Mouse (Mus musculus) B cell, adult 67 days (primary cell): ENCODE data around the gene Plxnb1. TPM values are rescaled to one million over a fixed set of nuclear protein-coding genes. Genes with fewer than 3 reads are reported as not detected.

ENCODE experiments used
- total RNA-seq, 2 experiments: library from RNA; stranded (reverse); gene quantifications; 4 replicates each; pipeline ENCODE4 v1.2.4; 2023

Plxnb1 gene
- total RNA-seq = 1 to 10 TPM in 1 of 2 experiments, under 1 TPM in 1; 0.27 to 1.5 TPM

GRCm38 (mm10) chr9:109095137-109095982 lies at the start of gene Plxnb1:
TSS of gene Plxnb1 (plus strand) at chr9:109095389.

GRCm38 (mm10) chr9:109059136-109059903 lies 35.9 kb upstream of the Plxnb1 start, which contains the start of gene Trex1:
TSS of gene Trex1 (minus strand) at chr9:109059734.

GRCm38 (mm10) chr9:109073661-109074573 lies 21.3 kb upstream of the Plxnb1 start, which contains the start of gene Atrip:
TSS of gene Atrip (minus strand) at chr9:109074124.

DNA sequence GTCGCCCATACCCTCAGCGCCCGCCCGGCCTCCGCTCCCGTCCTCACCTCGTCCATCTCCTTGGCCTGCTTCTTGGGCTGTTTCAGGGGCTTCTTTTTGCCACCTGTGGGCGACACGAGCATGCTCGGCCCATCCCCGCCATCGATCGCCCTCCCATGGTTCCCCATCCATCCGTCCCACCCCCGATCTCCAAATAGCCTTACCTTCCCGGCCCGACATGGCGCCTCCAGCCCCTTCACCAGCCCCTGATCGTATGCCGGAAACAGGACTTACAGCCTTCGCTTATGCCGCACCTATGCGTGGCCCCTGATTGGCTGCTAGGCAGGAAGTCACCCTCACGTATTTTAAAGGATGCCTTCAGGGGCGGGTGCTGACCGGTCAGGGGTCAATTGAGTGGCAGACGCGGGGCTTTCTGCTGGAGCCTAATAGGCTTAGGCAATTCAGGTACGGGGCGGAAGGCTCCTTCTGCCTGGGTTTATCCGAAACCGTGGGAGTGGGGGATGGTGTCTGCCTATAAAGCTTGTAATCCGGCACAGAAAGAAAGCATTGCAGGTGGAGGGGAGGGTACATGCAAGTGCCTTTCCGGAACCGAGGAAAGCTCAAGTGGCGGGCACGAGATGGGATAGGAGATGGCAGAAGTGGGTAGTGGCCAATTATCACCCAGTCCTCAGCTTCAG lies 12.9 kb upstream of the Plxnb1 start, which contains the start of the genes Ccdc51 and Tma7:
Gene Ccdc51 (plus strand): TSS at position 370 of the 677 bp plus-strand sequence.
Gene Tma7 (minus strand): TSS at position 464 of the 677 bp plus-strand sequence.

GRCm38 (mm10) chr9:109161941-109162340 lies 66.8 kb downstream of the Plxnb1 start, which contains the start of gene Fbxw21:
TSS of gene Fbxw21 (minus strand) at chr9:109162041.

Other genes with a start within 250 kb of the Plxnb1 start
- gene Slc26a6, start 242.1 kb upstream of the Plxnb1 start, total RNA-seq = 10 to 100 TPM; 11.7 to 17.2 TPM
- under 1 TPM in 1 of 2 experiments, not detected in 1; 0.78 TPM for gene Tmem89, start 180.8 kb upstream of the Plxnb1 start, total RNA-seq
- gene Uqcrc1, start 158.8 kb upstream of the Plxnb1 start, total RNA-seq = 100 to 1,000 TPM; 174 to 176 TPM
- 1 to 10 TPM; 4.0 to 6.9 TPM for gene Col7a1, start 141.8 kb upstream of the Plxnb1 start, total RNA-seq
- under 1 TPM in 1 of 2 experiments, not detected in 1; 0.83 TPM for gene Ucn2, start 109.4 kb upstream of the Plxnb1 start, total RNA-seq
- 10 to 100 TPM; 32.6 to 47.0 TPM for gene Pfkfb4, start 103.6 kb upstream of the Plxnb1 start, total RNA-seq
- gene Shisa5, start 56.8 kb upstream of the Plxnb1 start, total RNA-seq = 1,000 to 10,000 TPM; 2,072 to 2,196 TPM
- 10 to 100 TPM; 15.0 to 19.4 TPM for gene Trex1, start 35.7 kb upstream of the Plxnb1 start, total RNA-seq
- gene Atrip, start 21.3 kb upstream of the Plxnb1 start, total RNA-seq = 10 to 100 TPM; 45.5 to 47.0 TPM
- gene Ccdc51, start 12.9 kb upstream of the Plxnb1 start, total RNA-seq = 10 to 100 TPM in 1 of 2 experiments, 1 to 10 TPM in 1; 9.9 to 12.6 TPM
- 100 to 1,000 TPM; 297 to 318 TPM for gene Tma7, start 12.8 kb upstream of the Plxnb1 start, total RNA-seq
- not detected for gene Fbxw21, start 66.7 kb downstream of the Plxnb1 start, total RNA-seq
- gene Fbxw13, start 100.6 kb downstream of the Plxnb1 start, total RNA-seq = under 1 TPM in 1 of 2 experiments, not detected in 1; 0.59 TPM
- gene Fbxw20, start 139.4 kb downstream of the Plxnb1 start, total RNA-seq = not detected
- gene Fbxw14, start 192.3 kb downstream of the Plxnb1 start, total RNA-seq = not detected
- not detected for gene Fbxw28, start 244.3 kb downstream of the Plxnb1 start, total RNA-seq